Mouse (Mus musculus): ENCODE measurements at regions not wholly inside any gene's neighbourhood (a gene's known extent, or its start where the extent isn't known, plus 50 kb on each side); places are given as distances from the start of the nearest gene placed in this dataset.
A peak's percentile ranks its signal among the peaks of the same experiment; 100 is the strongest.

- no peak for ATAC-seq
- no peak for DNase-seq
These were observed 52.0 kb upstream of the C030005K15Rik start for GRCm38 (mm10) chr10:97778531-97778930.

DNA sequence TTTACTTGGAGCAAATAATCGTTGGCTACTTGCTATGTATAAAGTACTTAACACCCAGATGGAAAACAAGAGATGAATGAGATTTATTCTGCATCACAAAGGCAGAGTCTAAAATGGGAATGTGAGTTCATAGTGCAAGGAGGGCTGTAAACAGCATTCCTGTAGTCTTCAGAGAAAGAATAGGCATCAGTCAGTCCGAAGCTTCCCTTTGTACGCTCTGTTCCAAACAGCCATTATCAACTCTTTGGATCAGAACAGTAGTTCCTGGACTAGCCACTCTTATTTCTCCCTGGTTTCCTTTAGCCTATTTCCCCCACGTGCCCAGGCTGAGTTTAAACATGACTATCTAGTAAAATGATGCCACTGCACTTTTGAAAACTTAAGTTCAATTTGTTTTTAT, 52.8 kb upstream of the C030005K15Rik start:
- no peak overlapping the region for H3K27ac ChIP-seq (ENCODE audit: low read depth)
- 49% methylated on average over 4 of the region's 4 CpGs for WGBS (ENCODE audit: insufficient replicate concordance)
- H3K9ac ChIP-seq (replicated peaks): no peak overlapping the region
- no peak overlapping the region for H3K4me2 ChIP-seq (ENCODE audit: low read depth, low read length)
- H3K9me3 ChIP-seq (ENCODE audit: low read length): no peaks in the 10 kb centered on the region
- no peak for TF ChIP-seq CTCF (IDR thresholded peaks at IDR 0.05; ENCODE audit: low read depth)
- TF ChIP-seq EP300 (IDR thresholded peaks at IDR 0.05; ENCODE audit: low read depth): no peak
- no peak for ATAC-seq
- no peaks in the 10 kb centered on the region for H3K27me3 ChIP-seq (ENCODE audit: insufficient read depth, low read length)
- no peaks in the 10 kb centered on the region for H3K4me1 ChIP-seq (ENCODE audit: insufficient read depth)
- H3K36me3 ChIP-seq (replicated peaks; ENCODE audit: insufficient read depth, low read length): no peaks in the 10 kb centered on the region
- DNase-seq: no peak
- H3K4me3 ChIP-seq (ENCODE audit: low read depth, low read length): no peak overlapping the region

More at GRCm38 (mm10) chr10:97778531-97778930, 52.0 kb upstream of the C030005K15Rik start:
- H3K27me3 ChIP-seq (ENCODE audit: insufficient read depth, low read length): no peaks in the 10 kb centered on the region
- H3K4me2 ChIP-seq (ENCODE audit: low read depth, low read length): no peak overlapping the region
- no peak overlapping the region for H3K9ac ChIP-seq (replicated peaks)
- no peaks in the 10 kb centered on the region for H3K9me3 ChIP-seq (ENCODE audit: low read length)
- H3K4me3 ChIP-seq (ENCODE audit: low read depth, low read length): no peak overlapping the region
- H3K4me1 ChIP-seq (ENCODE audit: insufficient read depth): no peaks in the 10 kb centered on the region
- TF ChIP-seq EP300 (IDR thresholded peaks at IDR 0.05; ENCODE audit: low read depth) (no peak), CTCF (IDR thresholded peaks at IDR 0.05; ENCODE audit: low read depth) (no peak)
- H3K27ac ChIP-seq (ENCODE audit: low read depth): no peak overlapping the region
- H3K36me3 ChIP-seq (replicated peaks; ENCODE audit: insufficient read depth, low read length): no peaks in the 10 kb centered on the region

DNA sequence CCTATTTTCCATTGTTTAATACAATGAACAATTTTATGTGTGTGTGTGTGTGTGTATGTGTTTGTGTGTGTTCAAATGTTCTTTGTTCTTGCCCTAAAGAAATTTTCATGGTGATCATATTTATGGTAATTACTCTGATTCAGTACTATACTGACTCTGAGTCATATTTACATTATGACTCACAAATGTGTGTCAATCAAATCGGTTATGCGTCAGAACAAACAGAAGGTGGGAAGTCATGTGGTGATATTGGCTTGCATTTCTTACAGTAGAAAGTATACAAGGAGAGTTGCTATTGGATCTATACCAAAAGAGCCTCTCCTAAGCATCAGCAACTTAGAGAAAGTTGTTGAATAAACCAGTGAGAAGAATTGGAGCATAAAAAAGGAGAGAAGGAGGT, 67.2 kb upstream of the C030005K15Rik start:
- no peak overlapping the region for H3K4me3 ChIP-seq (ENCODE audit: low read depth, low read length)
- no peak overlapping the region for H3K27ac ChIP-seq (ENCODE audit: low read depth)
- H3K27me3 ChIP-seq (ENCODE audit: insufficient read depth, low read length): no peaks in the 10 kb centered on the region
- DNase-seq: no peak
- H3K9me3 ChIP-seq (ENCODE audit: low read length): no peaks in the 10 kb centered on the region
- WGBS (ENCODE audit: insufficient replicate concordance): 86% methylated on average over 2 of the region's 2 CpGs
- no peaks in the 10 kb centered on the region for H3K36me3 ChIP-seq (replicated peaks; ENCODE audit: insufficient read depth, low read length)
- no peaks in the 10 kb centered on the region for H3K4me1 ChIP-seq (ENCODE audit: insufficient read depth)
- H3K4me2 ChIP-seq (ENCODE audit: low read depth, low read length): no peak overlapping the region
- ATAC-seq: no peak
- TF ChIP-seq CTCF (IDR thresholded peaks at IDR 0.05; ENCODE audit: low read depth): no peak
- TF ChIP-seq EP300 (IDR thresholded peaks at IDR 0.05; ENCODE audit: low read depth): no peak
- H3K9ac ChIP-seq (replicated peaks): no peak overlapping the region

DNA sequence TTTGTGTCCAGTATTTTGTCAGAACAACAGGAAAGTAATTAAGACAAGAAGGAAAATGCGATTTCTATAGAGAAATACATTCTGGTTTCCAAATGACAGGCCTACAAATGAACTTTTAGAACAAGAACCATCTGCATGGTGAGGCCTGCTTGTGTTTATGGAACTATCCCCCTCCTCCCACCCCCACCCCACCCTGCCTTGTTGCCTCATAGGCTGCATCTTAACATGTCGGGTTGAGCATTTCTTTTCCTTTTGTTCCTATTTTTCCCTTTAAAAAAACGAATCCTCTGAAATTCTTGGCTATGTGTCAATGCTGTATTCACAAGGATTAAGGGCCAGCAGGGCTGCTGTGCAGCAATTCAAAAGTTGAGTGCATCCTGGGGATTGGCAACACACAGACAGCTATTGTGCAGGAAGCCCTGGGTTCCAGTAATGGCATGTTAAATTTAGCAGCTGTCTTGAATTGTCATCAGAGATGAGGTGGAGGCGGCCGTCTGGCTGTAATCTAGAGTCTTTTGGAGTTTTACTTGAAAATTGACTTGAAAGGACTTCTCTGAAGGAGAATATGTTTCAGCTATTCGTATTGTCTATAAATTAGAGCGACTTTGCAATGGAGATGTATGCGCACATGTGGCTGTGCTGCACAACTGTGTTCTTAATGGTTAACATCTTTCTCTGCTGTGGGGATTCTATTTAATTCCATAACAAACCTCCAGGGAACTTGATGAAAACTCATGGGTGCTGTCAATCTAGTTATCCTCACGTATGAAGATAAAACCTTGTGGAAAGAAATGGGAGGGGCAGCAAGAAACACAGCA, 75.1 kb upstream of the C030005K15Rik start:
- Histone ChIP-seq H3K27ac (ENCODE audit: low read depth) (no peak overlapping the region), H3K4me1 (ENCODE audit: insufficient read depth) (no peaks in the 10 kb centered on the region), H3K27me3 (ENCODE audit: insufficient read depth, low read length) (no peaks in the 10 kb centered on the region), H3K9me3 (ENCODE audit: low read length) (no peaks in the 10 kb centered on the region), H3K9ac (replicated peaks) (no peak overlapping the region), H3K36me3 (replicated peaks; ENCODE audit: insufficient read depth, low read length) (no peaks in the 10 kb centered on the region), H3K4me3 (ENCODE audit: low read depth, low read length) (no peak overlapping the region), H3K4me2 (ENCODE audit: low read depth, low read length) (no peak overlapping the region)
- TF ChIP-seq EP300 (IDR thresholded peaks at IDR 0.05; ENCODE audit: low read depth) (no peak), CTCF (IDR thresholded peaks at IDR 0.05; ENCODE audit: low read depth) (no peak)
- WGBS (ENCODE audit: insufficient replicate concordance): 75% methylated on average over 9 of the region's 9 CpGs
- DNase-seq (no peak), ATAC-seq (no peak)

- no peak overlapping the region for H3K4me3 ChIP-seq (ENCODE audit: low read depth, low read length)
- no peak for ATAC-seq
- no peaks in the 10 kb centered on the region for H3K36me3 ChIP-seq (replicated peaks; ENCODE audit: insufficient read depth, low read length)
- no peak overlapping the region for H3K27ac ChIP-seq (ENCODE audit: low read depth)
- no peaks in the 10 kb centered on the region for H3K27me3 ChIP-seq (ENCODE audit: insufficient read depth, low read length)
- no peak for DNase-seq
- no peaks in the 10 kb centered on the region for H3K9me3 ChIP-seq (ENCODE audit: low read length)
- WGBS (ENCODE audit: insufficient replicate concordance): 81% methylated on average over 2 of the region's 2 CpGs
- no peaks in the 10 kb centered on the region for H3K4me1 ChIP-seq (ENCODE audit: insufficient read depth)
- H3K9ac ChIP-seq (replicated peaks): no peak overlapping the region
- TF ChIP-seq CTCF (IDR thresholded peaks at IDR 0.05; ENCODE audit: low read depth) (no peak), EP300 (IDR thresholded peaks at IDR 0.05; ENCODE audit: low read depth) (no peak)
- no peak overlapping the region for H3K4me2 ChIP-seq (ENCODE audit: low read depth, low read length)
These were observed 81.4 kb upstream of the C030005K15Rik start for GRCm38 (mm10) chr10:97807947-97808346.

DNA sequence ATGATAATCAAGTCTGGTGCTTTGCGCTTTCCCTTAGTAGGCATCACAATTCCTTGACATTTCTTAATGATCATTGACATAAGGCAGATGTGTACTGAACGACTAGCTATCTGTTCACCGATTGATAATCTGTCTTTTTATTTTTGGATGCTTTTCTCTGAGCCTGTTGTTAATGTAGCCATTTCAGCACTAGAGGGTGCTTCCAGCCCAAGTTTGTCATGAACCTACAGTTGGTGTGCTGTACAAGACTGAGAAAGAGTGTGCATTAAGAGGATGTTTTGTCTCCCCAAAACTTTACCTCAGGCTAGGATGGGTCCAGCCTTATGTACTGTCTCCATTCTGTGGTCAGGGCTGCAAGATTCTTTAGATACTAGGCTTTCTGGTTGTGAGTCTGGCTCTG, 116.0 kb upstream of the C030005K15Rik start:
- Histone ChIP-seq H3K36me3 (replicated peaks; ENCODE audit: insufficient read depth, low read length) (no peaks in the 10 kb centered on the region), H3K27me3 (ENCODE audit: insufficient read depth, low read length) (no peaks in the 10 kb centered on the region), H3K4me3 (ENCODE audit: low read depth, low read length) (no peak overlapping the region), H3K9ac (replicated peaks) (no peak overlapping the region), H3K27ac (ENCODE audit: low read depth) (no peak overlapping the region), H3K4me1 (ENCODE audit: insufficient read depth) (no peaks in the 10 kb centered on the region), H3K9me3 (ENCODE audit: low read length) (no peaks in the 10 kb centered on the region), H3K4me2 (ENCODE audit: low read depth, low read length) (no peak overlapping the region)
- ATAC-seq (no peak), DNase-seq (no peak)
- 73% methylated on average over 3 of the region's 3 CpGs for WGBS (ENCODE audit: insufficient replicate concordance)
- TF ChIP-seq CTCF (IDR thresholded peaks at IDR 0.05; ENCODE audit: low read depth) (peak; percentile 14; the same call in 1 of the 2 replicates), EP300 (IDR thresholded peaks at IDR 0.05; ENCODE audit: low read depth) (no peak)

Measured in liver, postnatal 0 days (tissue).